Mouse (Mus musculus): Measurements from ENCODE around the gene Arel1. TPM values are rescaled to one million over a fixed set of nuclear protein-coding genes. Genes with fewer than 3 reads are reported as not detected.

The Arel1 gene
- total RNA-seq, 2 experiments from 2014 or later, result 19.4 to 20.6 TPM

DNA sequence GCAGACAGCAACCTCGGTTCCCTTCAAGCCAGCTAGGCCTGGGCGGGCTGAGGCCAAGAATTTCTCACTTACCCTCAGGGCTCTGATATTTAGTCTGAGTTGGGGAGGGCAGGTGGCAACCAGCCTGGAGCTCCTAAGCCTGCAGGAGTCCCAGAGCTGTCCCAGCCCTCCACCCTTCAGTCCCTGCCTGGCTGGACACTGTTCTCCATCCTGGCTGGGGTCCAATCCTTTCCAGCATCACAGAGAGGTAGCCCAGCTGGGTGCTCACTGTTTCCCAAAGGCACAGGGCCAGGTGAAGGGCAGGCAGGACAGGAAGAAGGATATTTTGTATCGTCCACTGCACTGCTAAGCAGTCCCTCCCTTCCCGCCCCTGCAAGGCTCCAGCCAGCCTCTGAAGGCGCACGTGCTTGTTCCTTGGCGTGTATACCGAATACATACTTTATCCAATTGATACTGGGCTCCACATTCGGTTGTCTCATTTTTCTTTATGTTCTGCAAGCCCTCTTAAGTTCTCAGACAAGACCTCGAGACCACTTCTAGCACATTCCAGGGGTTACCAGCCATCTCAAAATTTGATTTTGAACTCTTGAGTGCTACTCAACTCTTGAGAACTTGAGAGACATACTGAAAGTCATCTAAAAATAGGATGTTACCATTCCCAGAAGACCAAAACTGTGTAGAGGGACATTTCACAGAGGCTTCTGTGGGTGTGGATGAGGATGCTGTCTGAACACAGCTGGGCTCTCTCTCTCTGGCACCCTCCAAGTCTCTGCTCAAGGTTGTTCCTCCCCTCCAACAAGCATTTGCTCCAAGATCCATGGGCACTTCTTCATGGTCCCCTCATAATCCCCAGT lies 62.8 kb downstream of the Arel1 start:
- DNase-seq (ENCODE audit: low spot score in 2 of 2), result peak in 1 of 2 experiments; percentile 46

DNA sequence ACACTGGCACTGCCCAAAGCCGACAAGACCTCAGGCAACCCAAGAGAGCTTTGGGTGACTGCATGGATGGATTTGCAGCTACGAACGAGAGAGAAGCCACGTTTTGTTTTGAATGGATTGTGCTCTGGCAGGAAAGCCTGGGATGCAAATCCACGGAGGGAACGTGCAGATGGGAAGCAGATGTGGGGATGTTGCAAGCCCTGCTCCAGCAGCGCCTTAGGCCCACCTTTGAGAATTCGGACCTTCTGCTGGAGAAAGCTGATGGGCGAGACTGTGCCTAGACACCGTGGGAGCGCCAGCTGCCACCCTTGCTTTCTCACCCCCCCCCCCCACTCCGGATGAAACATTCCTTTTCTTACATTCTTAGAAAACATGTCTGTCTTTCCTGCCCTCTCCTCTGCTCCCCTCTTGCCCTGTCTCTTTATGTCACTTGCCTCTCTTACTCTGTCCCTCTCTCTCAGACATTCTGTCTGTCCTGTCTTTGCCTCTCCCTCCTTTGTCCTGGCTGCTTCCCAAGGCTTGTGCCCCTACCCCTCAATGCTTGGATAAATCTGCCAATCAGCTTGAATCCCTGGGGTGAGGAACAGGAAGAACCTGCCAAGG lies 63.6 kb downstream of the Arel1 start:
- peak in 1 of 2 experiments; percentile 33 for DNase-seq (ENCODE audit: low spot score in 2 of 2)

DNA sequence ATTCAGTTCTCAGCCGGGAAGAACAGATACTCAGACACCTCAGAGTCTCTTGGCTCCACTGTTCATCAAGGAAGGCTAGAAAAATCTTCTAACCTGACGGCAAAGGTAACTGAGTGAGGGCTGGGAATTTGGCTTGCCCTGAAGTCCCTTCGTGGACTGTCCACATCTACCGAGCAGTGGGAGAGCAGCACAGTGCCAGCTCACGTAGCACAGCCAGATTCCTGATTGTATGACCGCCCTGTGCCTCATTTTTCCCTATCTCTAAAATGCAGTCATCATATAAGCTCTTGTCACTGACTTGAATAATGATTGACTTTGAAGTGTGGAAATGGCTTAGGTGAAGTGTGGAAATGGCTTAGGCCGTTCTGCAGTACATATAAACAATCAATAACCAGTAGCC lies 66.3 kb downstream of the Arel1 start:
- DNase-seq (ENCODE audit: low spot score in 2 of 2), result no peak

DNA sequence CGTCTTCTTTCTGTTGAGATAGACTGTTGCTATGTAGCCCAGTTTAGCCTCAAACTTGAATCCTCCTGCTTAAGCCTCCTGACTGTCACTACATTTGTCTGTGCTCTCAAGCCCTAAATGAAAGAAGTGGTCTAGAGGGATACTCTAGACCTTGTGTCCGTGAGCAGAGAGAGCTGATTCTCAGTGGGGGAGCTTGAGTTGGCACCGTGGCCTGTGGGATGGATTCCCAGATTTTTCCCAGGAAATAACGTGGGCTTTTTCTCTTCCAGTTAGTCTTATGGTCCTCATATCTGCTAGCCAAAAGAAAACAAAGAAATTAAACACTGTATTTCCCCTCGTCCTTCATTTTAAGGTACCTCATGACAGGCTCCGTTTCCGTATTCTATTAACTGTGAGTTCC lies 70.4 kb downstream of the Arel1 start:
- DNase-seq (ENCODE audit: low spot score in 2 of 2), result no peak

DNA sequence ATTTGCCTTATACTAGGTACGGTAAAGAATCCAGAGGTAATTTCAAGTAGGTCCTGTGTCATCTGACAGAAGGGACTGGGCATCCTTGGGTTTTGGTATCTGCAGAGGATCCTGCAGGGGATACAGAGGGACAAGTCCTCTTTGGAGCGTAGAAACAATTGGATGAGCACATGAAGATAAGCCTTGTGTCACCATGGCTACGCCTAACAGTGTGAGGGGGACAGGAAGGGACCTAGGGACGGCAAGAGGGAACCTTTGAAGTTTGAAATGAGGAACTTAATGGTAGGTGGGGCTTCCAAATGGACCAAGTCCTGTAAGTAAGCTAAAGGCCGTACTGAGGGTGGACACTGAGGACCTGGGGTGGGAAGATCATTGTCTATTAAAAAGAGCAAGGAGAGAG lies 73.4 kb downstream of the Arel1 start:
- DNase-seq (ENCODE audit: low spot score in 2 of 2), result no peak

DNA sequence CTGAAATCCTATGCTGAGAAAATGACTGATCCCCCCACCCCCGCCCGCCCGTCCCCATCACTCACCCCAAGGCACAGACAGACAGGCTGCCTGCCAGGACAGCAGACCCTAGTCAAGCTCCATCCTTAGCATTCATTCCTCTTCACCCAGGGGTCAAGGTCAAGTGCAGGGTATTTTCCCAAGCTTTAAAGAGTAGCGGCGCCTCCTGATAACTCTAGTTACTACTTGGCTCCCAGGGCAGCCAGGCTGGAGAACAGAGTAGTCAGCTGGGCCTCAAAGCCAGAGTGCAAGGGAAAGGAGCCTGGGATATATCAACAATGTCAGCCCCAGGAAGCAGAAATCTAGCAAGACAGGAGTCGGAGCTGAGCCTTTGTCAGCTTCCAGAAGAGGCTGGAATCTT lies 74.5 kb downstream of the Arel1 start:
- DNase-seq (ENCODE audit: low spot score in 2 of 2), result no peak

DNA sequence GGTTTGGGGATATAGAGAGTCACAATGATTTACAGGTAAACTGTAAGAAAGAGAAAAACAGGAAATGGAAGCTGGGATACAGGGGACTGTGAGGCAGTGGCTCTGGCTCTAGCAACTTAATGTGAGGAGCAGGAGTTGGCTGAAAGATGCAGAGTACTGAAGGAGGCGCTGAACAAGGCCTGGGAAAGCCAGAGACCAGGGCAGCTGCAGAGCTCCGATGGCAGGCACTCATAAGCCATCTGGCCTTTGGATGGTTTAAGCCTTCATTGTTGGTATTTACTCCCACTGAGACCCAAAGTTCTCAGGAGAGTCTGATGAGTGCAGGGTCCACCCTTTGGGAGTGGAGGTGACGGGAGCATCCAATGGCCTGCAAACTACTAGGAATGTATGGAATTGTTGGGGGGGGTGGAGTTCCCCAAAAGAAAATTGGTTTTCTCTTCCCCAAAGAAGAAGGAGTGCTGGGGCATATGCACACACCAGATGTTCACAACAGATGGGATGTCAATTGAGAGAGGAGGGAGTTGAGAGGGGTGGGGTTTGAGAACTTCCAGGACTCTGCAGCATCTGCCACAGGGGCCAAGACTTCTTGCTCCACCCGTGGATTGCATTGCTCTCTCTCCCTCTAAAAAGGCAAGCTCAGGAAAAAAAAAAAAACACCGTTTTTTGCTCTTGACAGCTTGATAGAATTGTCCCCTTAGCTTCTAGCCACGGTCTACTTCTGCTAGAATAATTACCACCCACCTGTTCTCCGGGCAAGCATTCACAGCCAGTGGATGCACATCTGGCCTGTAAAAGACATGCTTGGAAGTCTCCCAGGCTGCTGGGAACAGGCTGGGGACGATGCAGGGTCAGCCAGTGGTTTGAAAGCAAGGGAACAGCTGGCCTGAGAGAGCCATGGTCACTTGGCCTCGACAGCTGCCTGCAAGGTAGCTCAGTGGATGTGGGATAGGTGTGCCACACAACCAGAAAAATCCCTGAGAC lies 76.8 kb downstream of the Arel1 start:
- DNase-seq (ENCODE audit: low spot score in 2 of 2), result peak in 1 of 2 experiments; percentile 59

DNA sequence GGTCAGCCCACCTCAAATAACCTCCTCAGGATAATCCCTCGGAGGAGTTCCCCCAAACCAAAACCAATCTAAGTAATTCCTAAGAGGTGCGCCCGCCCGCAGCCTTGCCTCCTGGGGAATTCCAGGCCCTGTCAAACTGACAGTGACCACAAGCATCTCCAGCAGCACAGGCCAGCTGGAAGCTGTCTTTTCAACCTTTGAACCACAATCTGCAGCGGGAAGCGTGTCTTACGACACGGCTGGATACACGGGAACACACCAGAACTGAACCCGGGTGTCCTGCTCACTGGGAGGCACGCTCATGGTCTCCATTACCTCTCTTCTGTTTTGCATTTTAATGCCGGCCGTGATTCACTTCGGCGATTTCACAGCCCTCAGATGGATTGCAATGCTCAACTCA lies 80.4 kb downstream of the Arel1 start:
- no peak for DNase-seq (ENCODE audit: low spot score in 2 of 2)

DNA sequence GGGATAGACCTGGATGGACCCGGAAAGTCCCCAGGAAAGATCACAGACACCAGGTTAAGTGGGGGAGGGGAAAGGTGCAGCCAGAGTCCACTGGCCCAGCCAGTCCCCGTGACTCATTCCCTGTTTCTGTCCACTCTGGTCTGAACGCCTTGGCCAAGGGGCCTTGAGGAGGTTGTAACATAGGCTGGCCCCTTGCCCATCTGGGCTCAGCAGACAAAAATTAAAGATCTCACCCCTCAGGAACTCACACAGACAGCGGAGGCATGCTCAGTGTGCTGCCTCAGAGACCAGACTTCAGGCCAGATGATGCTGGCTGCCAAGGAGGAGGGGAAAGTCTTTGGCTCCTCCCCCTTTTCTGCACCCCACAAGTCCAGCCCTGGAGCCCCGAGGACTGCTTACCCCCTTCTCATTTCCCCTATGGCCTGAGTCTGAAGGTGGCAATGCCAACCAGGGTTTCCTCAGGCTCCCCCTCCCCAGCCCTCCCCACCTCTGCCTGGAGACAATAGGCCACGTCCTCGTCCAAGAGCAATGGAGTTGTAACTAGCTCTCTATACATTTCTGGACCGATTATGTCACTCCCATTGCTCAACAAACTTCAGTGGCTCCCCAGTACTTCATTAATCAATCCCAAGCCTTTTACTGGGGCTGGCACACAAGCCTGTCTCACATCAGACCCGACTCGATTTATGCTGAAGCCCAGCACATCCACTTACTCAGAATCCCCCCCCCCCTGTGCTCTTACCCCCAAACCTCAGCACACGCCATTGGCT lies 85.4 kb downstream of the Arel1 start:
- peak; percentile 42 to 69 for DNase-seq (ENCODE audit: low spot score in 2 of 2)

DNA sequence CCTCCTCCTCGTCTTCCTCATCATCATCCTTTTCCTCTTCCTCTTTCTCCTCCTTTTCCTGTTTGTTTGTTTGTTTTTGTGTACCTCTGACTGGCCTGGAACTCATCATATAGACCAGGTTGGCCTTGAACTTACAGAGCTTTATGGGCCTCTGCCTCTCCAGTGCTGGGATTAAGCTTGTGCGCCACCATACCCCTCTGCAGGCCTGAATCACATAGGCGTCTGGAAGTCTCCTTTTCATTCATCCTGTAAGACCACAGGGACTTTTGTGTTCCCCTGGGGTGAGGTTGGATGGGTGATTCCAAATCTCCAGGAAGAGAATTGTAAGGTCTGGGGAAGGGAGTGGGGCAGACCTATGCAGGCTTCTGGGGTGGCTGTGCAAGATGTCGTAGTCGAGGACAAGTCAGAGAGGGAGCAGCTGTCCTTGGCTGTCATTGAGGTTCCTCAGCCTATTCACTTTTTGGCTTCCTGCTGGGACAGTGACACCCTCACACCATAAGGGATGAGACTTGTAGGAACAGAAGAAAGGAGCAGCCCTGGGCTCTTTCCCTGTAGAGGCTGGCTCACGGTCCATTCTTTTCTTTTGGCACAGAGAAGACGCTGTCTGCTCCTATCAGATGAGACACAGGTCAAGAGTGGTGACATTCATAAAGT lies 86.2 kb downstream of the Arel1 start:
- no peak for DNase-seq (ENCODE audit: low spot score in 2 of 2)

DNA sequence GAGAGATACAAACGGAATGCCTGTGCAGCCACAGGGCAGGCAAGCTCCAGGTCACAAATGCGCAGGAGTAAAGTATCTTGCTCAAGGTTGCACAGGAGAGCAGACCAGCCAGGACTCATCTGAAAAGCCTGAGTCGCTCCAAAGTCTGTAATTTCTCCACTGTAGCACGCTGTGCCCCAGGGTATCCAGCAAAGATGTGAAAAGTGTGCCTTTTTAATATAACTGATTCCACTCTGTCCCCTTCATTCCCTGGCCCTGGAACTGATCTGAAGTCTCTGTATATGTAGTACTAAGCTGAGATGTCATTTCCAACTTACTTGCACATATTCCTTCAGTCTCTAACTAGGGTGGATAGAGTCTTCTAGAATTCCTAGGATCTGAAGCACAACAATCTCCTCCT lies 87.9 kb downstream of the Arel1 start:
- no peak for DNase-seq (ENCODE audit: low spot score in 2 of 2)

DNA sequence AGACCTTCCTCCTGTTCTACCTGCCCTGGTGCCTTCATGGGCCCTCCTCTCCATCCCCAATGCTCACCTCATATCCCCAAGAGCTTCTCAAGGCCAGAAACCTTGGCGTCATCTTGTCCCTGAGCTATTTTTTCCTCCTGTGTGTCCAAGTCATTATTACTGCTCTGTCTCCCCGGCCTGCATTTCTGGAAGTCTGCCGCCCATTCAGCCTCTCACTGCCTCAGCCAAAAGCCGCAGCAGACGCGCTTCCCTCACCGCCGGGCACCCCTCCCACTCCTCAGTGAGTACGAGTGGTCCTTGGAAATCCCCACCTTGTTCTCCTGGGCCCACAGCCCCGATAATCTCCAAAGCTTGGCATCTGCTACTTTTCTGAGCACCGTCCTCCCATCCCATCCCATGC lies 90.6 kb downstream of the Arel1 start:
- peak; percentile 31 to 58 for DNase-seq (ENCODE audit: low spot score in 2 of 2)

DNA sequence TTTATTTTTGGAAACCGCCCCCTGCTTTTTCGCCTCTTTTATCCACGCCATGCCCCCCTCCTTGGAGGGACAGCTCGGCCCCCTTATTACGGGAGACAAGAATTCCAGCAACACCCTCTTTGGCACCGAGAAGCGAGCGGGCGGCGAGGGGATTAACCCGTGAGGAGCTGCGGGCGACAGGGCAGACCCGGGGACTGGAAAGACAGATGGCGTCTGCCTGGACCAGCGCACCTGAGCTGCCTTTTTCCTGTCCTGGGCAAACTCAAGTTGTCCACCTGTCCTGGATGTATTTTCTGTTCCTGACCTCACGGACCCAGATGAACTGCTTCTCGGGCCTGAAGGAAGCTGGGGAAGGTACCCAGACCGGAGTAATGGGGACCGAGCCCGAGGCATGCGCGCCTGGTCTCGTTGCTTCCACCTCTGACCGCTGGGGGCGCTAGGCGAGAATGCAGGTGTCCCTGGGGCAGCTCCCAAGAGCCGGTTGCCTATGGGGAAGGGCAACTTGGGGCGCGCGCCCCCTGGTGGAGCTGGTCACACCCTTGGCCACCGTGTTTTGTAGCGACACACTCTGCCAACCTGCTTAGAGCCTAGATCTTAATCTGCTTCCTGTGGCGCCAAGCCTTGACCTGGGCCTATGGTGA lies 94.1 kb downstream of the Arel1 start, which contains the start of gene Ltbp2:
Ltbp2 (minus strand) TSS at position 52 of the 641 bp plus-strand sequence.
- peak; percentile 70 to 75 for DNase-seq (ENCODE audit: low spot score in 2 of 2)

DNA sequence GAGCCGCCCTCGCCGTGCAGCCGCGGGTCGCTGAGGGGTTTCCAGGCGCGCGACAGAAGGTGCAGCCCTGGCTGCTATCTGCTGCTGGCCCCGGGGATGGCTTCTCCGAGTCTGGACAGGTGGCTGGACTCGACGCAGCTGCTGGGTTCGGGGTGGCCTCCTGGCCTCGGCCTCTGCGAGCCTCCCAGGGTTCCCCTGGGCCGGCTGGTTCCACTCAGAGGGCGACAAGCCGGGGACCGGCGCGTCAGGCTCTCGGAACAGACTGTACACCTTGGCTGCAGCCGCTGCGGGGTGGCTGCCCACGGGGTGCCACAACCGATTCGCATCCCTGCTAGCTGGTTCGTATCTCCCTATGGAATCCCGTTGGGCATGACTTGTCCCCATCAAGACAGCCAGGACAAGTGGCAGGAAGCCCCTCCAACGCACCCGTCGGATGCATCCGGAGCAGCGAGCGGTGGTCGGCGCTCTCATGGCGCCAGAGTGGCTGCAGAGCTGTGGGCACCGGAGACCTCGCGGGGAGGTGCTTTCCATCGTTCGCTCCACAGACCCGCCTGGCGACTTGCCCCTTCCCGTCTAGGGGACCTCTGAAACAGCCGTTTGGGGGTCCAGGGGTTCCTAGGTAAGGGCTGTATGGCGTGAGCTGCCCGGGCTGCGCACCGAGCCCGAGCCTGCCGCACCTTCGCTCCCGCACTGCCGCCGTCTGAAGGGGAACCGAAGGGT lies 94.8 kb downstream of the Arel1 start:
- peak in 1 of 2 experiments; percentile 31 for DNase-seq (ENCODE audit: low spot score in 2 of 2)

DNA sequence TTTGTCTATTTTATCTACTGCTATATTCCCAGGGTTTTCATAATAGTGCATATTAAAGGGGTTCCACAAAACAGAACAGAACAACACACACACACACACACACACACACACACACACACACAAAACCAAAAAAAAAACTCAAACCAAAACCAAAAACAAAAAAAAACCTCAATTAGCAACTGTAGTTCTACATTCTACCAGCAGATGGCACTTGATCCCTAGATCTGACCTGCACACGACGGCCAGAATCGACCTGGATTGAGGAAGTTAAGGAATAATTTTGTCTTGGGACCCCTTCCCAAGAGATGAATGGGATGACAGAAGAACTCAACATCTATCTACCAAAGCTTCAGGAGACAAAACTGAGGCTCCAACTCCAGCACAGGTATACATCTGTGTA lies 97.3 kb downstream of the Arel1 start:
- DNase-seq (ENCODE audit: low spot score in 2 of 2), result no peak

DNA sequence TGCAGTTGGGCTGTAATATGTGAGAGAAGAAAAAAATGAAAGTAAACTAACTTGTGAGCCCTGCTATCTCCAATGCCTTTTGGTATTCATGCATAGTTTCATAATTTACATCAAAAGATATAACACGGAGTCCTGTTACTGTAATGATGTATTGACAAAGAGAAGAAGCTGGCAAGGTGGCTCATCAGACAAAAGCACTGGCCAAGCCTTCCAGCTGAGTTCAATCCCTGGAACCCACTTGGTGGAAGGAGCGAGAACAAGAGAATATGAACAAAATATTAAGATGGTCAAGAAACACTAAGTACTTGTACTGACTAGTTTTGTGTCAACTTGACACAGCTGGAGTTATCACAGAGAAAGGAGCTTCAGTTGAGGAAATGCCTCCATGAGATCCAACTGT lies 98.4 kb downstream of the Arel1 start:
- DNase-seq (ENCODE audit: low spot score in 2 of 2), result no peak

Data from gastrocnemius, postnatal 4 days (tissue).